Mouse (Mus musculus) spleen, postnatal 4 days (tissue): ENCODE measurements around the gene Ppm1e.
A peak's percentile ranks its signal among the peaks of the same experiment; 100 is the strongest.

Experiments
- DNase-seq, 2 experiments: peaks; one replicate each; pipeline ENCODE4 v3.0.0; 2022; ENCODE audit warnings: low spot score in 2 of 2

The Ppm1e gene

GRCm38 (mm10) chr11:87358331-87359261 lies at the start of gene Ppm1e:
Ppm1e (minus strand) TSS chr11:87359023.
- DNase-seq: peak; percentile 79 to 89

GRCm38 (mm10) chr11:87404876-87405275 lies 46.1 kb upstream of the Ppm1e start, which contains the start of the genes Rad51c and Tex14:
Rad51c (minus strand) TSS chr11:87404954.
Tex14 (plus strand) TSS chr11:87405065.
- DNase-seq: peak; percentile 24 to 71

GRCm38 (mm10) chr11:87404111-87404853 lies 45.5 kb upstream of the Ppm1e start:
- DNase-seq: peak; percentile 97 to 99

- DNase-seq: no peak
Measured at GRCm38 (mm10) chr11:87398402-87398801, 39.6 kb upstream of the Ppm1e start.

- DNase-seq: peak in 1 of 2 experiments; percentile 28
Measured at GRCm38 (mm10) chr11:87393855-87394254, 35.0 kb upstream of the Ppm1e start.

- DNase-seq: no peak
Measured at GRCm38 (mm10) chr11:87385676-87386075, 26.9 kb upstream of the Ppm1e start.

GRCm38 (mm10) chr11:87384551-87384950 lies 25.7 kb upstream of the Ppm1e start:
- no peak for DNase-seq

- DNase-seq: peak; percentile 65 to 68
Measured at GRCm38 (mm10) chr11:87367865-87368580, 9.2 kb upstream of the Ppm1e start.

- no peak for DNase-seq
Measured at GRCm38 (mm10) chr11:87367061-87367460, 8.2 kb upstream of the Ppm1e start.

GRCm38 (mm10) chr11:87365120-87365519 lies 6.3 kb upstream of the Ppm1e start:
- DNase-seq: no peak

GRCm38 (mm10) chr11:87359262-87359612 lies 414 bp upstream of the Ppm1e start:
- DNase-seq: no peak

- peak; percentile 23 to 71 for DNase-seq
Measured at GRCm38 (mm10) chr11:87357317-87358300, 1.2 kb downstream of the Ppm1e start.

- DNase-seq: no peak
Measured at GRCm38 (mm10) chr11:87354861-87355260, 4.0 kb downstream of the Ppm1e start.

- no peak for DNase-seq
Measured at GRCm38 (mm10) chr11:87353646-87354170, 5.1 kb downstream of the Ppm1e start.

- no peak for DNase-seq
Measured at GRCm38 (mm10) chr11:87326381-87326780, 32.4 kb downstream of the Ppm1e start.

- no peak for DNase-seq
Measured at GRCm38 (mm10) chr11:87322558-87322957, 36.3 kb downstream of the Ppm1e start.

- no peak for DNase-seq
Measured at GRCm38 (mm10) chr11:87320007-87320406, 38.8 kb downstream of the Ppm1e start.

- no peak for DNase-seq
Measured at GRCm38 (mm10) chr11:87318956-87319708, 39.7 kb downstream of the Ppm1e start.

- DNase-seq: no peak
Measured at GRCm38 (mm10) chr11:87313533-87313932, 45.3 kb downstream of the Ppm1e start.

- no peak for DNase-seq
Measured at GRCm38 (mm10) chr11:87310309-87310708, 48.5 kb downstream of the Ppm1e start.
